Mouse (Mus musculus) megakaryocyte, adult 5-6 weeks (primary cell): Measurements from ENCODE around the gene Kansl1l. TPM values are rescaled to one million over a fixed set of nuclear protein-coding genes. Genes with fewer than 3 reads are reported as not detected.

ENCODE experiments used
- ATAC-seq: 2 replicates; pipeline ENCODE4 v1.8.0; 2016; ENCODE audit warnings: mild to moderate bottlenecking, inconsistent platforms; ENCODE audit not compliant: poor library complexity, severe bottlenecking
- total RNA-seq, 2 experiments: library from RNA; stranded (forward) in 1 of 2; stranded (reverse) in 1 of 2; fragments of 153-499, 151-499 nt in 1 of 2; fragments of 221-1000, 200-1000 nt in 1 of 2; gene quantifications; 2 replicates each; pipeline versions ENCODE4 v1.2.3 to v1.2.4; 2015 to 2017

Gene Kansl1l
- 23.4 and 24.6 TPM in 2 replicates for total RNA-seq (2015)
- 17.9 and 24.6 TPM in 2 replicates for total RNA-seq (2017)

- ATAC-seq = peak; percentile 72
These were observed at the start of gene Kansl1l for GRCm38 (mm10) chr1:66817453-66817839. Gene Kansl1l, minus strand, starts transcription at chr1:66817562.

- no peak for ATAC-seq
These were observed 48.3 kb upstream of the Kansl1l start for GRCm38 (mm10) chr1:66865633-66866032.

DNA sequence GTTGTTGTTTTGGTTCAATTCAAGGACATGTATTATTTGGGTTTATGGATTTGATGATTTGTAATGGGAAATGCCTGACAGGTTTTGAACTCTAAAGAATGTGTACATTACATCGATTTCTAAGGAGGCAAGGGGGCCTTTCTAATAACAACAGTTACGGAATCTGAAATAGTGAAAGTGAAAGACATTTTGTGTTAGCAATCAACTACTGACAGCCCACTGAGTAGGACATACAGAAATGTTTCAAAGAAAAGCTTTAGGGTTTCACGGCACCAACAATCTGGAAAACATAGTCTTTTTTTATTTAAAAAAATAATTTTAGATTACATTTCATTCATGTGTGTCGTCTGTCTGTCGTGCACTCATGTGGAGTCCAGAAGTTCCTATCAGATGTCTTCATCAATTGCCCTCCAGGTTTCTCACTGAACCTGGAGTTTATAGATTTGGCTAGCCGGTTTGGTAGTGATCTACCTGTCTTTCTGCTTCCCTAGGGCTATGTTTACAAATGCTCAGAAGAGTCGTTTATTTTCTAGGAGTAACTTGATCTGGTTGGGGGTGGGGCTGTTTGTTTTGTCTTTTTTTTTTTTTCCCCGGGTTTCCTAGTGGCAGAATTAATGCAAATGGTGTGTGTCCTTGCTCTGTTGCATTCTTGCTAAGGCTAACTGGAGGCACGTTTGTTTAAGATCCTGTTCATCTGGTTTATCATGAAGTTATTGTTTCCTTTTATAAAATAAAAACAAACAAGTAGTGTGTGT lies 46.6 kb upstream of the Kansl1l start:
- ATAC-seq = no peak

GRCm38 (mm10) chr1:66862712-66863511 lies 45.5 kb upstream of the Kansl1l start, which contains the start of gene Acadl:
Gene Acadl, minus strand, starts transcription at chr1:66863277.
- ATAC-seq = peak; percentile 82

- no peak for ATAC-seq
These were observed 44.7 kb upstream of the Kansl1l start for GRCm38 (mm10) chr1:66861764-66862672.

DNA sequence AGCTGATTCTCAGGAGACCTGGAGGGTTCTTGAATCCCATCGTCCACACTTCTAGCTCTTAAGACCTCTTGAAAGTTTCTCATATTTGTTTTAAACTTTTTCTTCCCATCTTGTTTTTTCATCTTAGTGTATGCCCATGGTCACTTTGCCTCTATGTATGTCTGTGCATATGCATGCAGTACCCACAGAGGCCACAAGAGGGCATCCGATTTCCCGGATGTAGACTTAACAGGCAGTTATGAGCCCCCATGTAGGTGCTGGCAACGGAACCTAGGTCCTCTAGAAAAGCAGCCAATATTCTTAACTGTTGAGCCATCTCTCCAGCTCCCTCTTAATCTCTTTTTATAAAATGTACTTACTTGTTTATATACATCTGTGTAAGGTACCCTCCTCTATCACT lies 30.1 kb upstream of the Kansl1l start:
- no peak for ATAC-seq

DNA sequence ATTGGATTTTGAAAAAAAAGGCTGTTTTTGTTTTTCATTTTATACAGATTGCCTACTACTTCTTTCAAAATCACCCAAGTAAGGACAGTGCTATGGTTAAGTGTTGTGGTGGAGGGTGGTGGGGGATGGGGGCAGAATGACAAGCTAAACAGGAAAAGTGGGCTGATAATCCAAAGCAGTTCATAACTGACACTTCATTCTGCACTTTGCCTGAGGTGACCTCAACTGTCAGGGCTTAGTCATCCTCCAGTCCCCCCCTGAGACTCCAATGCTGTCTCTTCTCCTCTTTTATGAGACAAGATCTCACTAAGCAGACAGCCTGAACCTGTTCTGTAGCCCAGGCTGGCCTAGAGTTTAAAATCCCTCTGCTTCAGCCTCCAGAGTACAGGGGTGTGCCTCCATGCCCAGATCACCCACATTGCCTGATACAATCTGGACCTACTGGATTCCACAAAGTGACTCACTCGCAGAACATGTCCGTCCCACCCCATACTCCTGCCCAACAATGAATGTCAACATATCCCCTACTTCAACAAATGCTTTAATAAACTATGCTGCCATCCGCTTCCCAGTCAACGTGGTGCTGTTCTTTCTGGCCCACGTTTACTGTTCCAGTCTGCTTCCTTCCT lies 28.4 kb upstream of the Kansl1l start:
- ATAC-seq = no peak

- peak; percentile 74 for ATAC-seq
These were observed 24.6 kb upstream of the Kansl1l start for GRCm38 (mm10) chr1:66841938-66842337.

DNA sequence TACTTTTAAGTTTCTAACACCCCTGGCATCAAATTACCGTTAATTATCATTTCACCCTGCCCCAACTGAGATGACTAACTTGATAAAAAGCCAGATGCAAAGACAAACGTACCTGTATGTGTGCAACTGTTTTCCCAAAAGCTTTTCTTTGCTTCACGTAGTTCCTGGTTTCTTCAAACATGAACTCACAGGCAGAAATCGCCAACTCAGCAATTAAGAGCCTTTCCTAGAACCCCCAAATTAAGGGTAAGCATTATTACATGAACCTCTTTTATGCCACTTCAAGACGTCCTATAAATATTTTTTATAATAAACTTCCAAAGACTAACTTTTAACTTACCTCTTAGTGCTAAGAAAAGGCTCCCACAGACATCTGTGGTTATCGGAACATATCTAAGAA lies 24.1 kb upstream of the Kansl1l start:
- no peak for ATAC-seq

- ATAC-seq = no peak
These were observed 22.5 kb upstream of the Kansl1l start for GRCm38 (mm10) chr1:66839755-66840438.

DNA sequence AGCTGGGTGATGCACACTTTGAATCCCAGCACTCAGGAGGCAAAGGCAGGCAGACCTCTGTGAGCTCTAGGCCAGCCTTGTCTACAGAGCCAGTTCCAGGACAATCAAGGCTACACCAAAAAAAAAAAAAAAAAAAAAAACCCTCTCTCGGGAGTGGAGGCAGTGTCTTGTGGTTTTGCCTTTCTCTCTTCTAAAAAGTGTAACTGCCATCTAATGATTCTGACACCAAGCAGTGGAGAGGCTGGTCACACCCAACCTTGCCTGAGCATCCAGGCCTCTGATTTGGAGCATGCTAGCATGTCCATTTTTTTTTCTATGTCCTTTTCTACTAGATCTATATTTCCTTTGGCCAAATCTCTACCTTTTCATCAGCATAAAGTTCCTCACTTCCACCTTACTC lies 21.8 kb upstream of the Kansl1l start:
- no peak for ATAC-seq

- peak; percentile 87 for ATAC-seq
These were observed 21.1 kb upstream of the Kansl1l start for GRCm38 (mm10) chr1:66838184-66839042.

GRCm38 (mm10) chr1:66837207-66837606 lies 19.8 kb upstream of the Kansl1l start:
- no peak for ATAC-seq

- ATAC-seq = no peak
These were observed 15.3 kb upstream of the Kansl1l start for GRCm38 (mm10) chr1:66832636-66833165.

DNA sequence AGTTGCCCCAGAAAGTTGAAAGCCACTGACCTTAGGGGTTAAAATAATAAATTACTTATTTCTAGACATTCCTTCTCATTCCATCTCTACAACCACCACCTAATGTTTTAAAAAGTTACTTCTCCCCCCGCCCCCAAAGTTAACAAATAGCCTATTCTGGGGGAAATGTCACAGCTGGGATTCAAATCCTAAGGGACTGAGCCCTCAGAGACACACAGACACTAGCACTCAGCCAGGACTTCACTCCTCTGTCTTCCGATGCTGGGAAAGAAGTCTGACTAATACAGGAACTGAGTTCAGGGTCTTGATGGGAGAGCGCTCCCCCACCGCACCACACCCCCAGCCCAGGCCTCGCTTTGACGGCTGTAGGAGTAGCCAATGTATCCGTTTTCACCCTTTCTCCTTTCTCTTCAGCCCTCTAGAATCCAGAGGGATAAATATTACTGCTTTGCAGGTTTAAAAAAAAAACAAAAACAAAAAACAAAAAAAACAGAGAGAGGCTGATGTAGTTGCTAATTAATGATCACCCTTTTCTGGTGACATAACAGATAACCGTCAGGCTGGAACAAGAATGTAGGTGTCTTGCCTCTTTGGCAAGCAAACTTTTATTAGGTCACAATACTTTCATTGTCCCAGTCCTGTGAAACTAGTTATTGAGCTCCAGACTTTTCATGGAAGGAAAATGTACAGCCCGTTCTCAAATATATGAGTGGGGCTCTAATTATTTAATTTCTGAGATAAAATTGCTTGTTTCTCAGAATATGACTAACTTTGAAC lies 14.7 kb upstream of the Kansl1l start:
- no peak for ATAC-seq

GRCm38 (mm10) chr1:66829400-66830080 lies 12.2 kb upstream of the Kansl1l start:
- no peak for ATAC-seq

GRCm38 (mm10) chr1:66821966-66822365 lies 4.6 kb upstream of the Kansl1l start:
- no peak for ATAC-seq
